Mouse (Mus musculus) neural tube, embryonic 15.5 days (tissue): ENCODE results near the gene Pex14. TPM values are rescaled to one million over a fixed set of nuclear protein-coding genes. Genes with fewer than 3 reads are reported as not detected.

Experiments
- ATAC-seq: fragments of 200-750 bp; cut with Nextera tagmentation; 2 replicates; pipeline ENCODE4 v1.8.0; 2017; ENCODE audit warnings: mild to moderate bottlenecking, moderate TSS enrichment, moderate library complexity; ENCODE audit not compliant: low FRiP score
- H3K27ac ChIP-seq: fragments of 300-500 bp; sonication (generic); replicated peaks from 2 replicates; pipeline ENCODE4 v1.5.1; 2015; ENCODE audit warnings: mild to moderate bottlenecking, inconsistent platforms
- H3K27me3 ChIP-seq: fragments of 300-500 bp; sonication (generic); replicated peaks from 2 replicates; pipeline ENCODE4 v1.6.1; 2015; ENCODE audit warnings: inconsistent platforms
- H3K36me3 ChIP-seq: fragments of 300-500 bp; sonication (generic); 2 replicates; pipeline ENCODE4 v1.6.1; 2015; ENCODE audit warnings: inconsistent platforms
- H3K4me1 ChIP-seq: fragments of 300-500 bp; sonication (generic); 2 replicates; pipeline ENCODE4 v1.6.1; 2015; ENCODE audit warnings: inconsistent platforms
- H3K4me2 ChIP-seq: fragments of 300-500 bp; sonication (generic); 2 replicates; pipeline ENCODE4 v1.6.1; 2015; ENCODE audit warnings: inconsistent platforms, mild to moderate bottlenecking, moderate library complexity
- H3K4me3 ChIP-seq: fragments of 300-500 bp; sonication (generic); replicated peaks from 2 replicates; pipeline ENCODE4 v1.5.1; 2015; ENCODE audit warnings: mild to moderate bottlenecking, inconsistent platforms
- H3K9ac ChIP-seq: fragments of 300-500 bp; sonication (generic); replicated peaks from 2 replicates; pipeline ENCODE4 v1.6.1; 2015; ENCODE audit warnings: mild to moderate bottlenecking, inconsistent platforms
- H3K9me3 ChIP-seq: fragments of 300-500 bp; sonication (generic); replicated peaks from 2 replicates; pipeline ENCODE4 v1.6.1; 2016; ENCODE audit warnings: inconsistent platforms
- WGBS: fragments of 180-500 bp; shearing (Covaris S2); methylation state at CpG from one replicate; pipeline ENCODE4 v1.1.7; 2015; ENCODE audit warnings: mixed read lengths; 5-methylcytosine and 5-hydroxymethylcytosine counted together
- polyA plus RNA-seq: library from polyadenylated mRNA; unstranded; fragments of >200 nt; fragmentation: Nextera tagmentation; extraction: Ambion mirVana; gene quantifications from 2 replicates; pipeline ENCODE4 v1.2.1, GENCODE M21; 2015

Gene Pex14
- polyA plus RNA-seq, 1 experiment from 2014 or later, result 60.0 TPM

- no peaks in the 10 kb centered on the region for H3K36me3 ChIP-seq
- peaks cover 59% of the 10 kb centered on the region for H3K4me1 ChIP-seq
- 75% methylated on average over 23 of the region's 23 CpGs for WGBS
Measured at GRCm38 (mm10) chr4:149064061-149064854, 35.4 kb downstream of the Pex14 start.

DNA sequence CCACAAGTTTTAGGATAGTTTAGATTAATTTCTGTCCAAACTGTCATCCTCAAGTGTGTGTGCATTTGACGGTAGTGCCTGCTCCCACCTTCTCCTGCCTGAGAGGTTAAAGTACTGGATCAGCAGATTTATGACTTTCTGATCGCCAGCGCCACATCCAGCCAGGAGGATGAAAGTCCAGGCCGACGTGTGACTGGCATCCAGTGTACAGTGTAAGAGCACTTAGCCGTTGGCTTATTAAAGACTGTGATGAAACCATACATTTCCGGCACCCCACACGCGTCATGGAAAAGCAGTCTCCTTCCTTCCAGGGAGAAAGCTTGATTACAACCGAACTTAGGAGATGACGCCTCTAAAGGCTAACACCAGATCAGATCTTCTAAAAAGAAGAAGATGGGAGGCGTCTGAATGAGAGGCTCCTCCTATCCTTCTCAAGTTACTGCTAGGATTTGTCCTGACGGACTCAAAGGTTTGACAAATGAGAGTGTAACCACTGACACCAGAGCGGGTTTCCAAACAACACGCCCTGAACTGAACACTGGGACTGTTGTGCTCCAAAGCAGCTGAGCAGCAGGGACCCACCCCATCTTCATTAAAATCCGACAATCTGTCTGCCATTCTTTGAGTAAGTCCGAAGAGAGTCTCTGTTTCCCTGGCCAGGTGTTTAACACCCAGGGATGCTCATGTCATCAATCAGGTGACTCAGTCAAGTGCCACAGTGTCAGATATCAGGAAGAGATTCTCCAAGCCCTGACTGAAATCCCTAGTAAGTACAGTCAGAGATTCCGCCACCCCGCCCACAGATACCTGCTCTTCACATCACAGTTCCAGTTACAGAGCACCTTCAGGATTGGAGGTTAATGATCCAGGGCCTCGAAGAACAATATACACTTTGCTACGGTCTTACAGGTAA, 37.0 kb downstream of the Pex14 start:
- Histone ChIP-seq H3K27me3 (no peaks in the 10 kb centered on the region), H3K27ac (peak overlapping the region; percentile 63; the same call in 1 of the 2 replicates), H3K9ac (no peak overlapping the region)

More at GRCm38 (mm10) chr4:149064061-149064854, 35.4 kb downstream of the Pex14 start:
- H3K4me2 ChIP-seq, result no peak overlapping the region
- H3K9ac ChIP-seq, result no peak overlapping the region
- H3K9me3 ChIP-seq, result no peaks in the 10 kb centered on the region
- H3K27me3 ChIP-seq, result no peaks in the 10 kb centered on the region
- H3K4me3 ChIP-seq, result no peak overlapping the region
- no peak for ATAC-seq
- H3K27ac ChIP-seq, result no peak overlapping the region

GRCm38 (mm10) chr4:149061432-149061718, 38.3 kb downstream of the Pex14 start:
- Histone ChIP-seq H3K9ac (no peak overlapping the region), H3K27me3 (no peaks in the 10 kb centered on the region), H3K4me1 (peaks cover 74% of the 10 kb centered on the region), H3K27ac (peak overlapping the region; percentile 63), H3K9me3 (no peaks in the 10 kb centered on the region), H3K4me3 (no peak overlapping the region), H3K36me3 (no peaks in the 10 kb centered on the region), H3K4me2 (no peak overlapping the region)
- ATAC-seq, result no peak
- 33% methylated on average over 13 of the region's 13 CpGs for WGBS

More for the DNA sequence above, 37.0 kb downstream of the Pex14 start:
- Histone ChIP-seq H3K36me3 (no peaks in the 10 kb centered on the region), H3K4me1 (peaks cover 71% of the 10 kb centered on the region), H3K4me2 (no peak overlapping the region), H3K4me3 (no peak overlapping the region), H3K9me3 (no peaks in the 10 kb centered on the region)
- 50% methylated on average over 21 of the region's 21 CpGs for WGBS
- ATAC-seq, result no peak

DNA sequence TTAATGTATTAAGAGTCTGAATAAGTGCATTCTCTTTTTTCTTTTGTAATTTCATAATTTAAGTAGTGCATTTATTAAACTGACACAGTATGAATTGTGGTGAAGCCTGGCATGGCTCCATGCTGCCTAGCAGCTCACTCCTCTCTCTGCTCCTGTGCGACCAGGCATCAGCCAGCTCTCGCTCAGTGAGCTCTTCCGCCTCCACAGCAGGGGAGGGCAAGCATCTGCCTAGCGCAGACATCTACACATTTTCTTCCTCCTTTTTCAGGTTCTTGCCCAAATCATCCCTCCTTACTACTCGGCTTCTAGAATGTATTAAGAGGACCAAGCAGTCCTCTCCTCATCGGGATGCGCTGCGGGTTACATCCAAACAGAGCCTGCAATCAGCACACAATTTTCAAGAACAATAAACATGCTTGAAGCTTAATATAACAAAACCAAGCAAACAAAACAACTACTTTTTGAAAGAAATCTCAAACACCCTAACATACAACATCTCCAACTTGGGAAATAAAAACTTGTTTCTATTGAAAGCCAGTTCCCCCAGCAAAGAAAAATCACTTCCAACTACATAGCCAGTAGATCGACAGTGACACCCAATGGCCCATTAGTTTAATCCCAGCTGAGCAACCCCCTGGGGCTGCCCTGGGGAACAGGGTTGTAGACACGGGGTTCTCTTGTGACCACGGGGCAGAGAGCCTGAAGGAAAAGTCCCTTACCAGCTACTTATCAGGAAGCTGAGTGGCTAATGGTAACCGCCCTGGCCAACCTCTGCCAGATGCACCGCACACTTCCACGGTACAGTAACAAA, 38.9 kb downstream of the Pex14 start:
- no peaks in the 10 kb centered on the region for H3K27me3 ChIP-seq
- no peaks in the 10 kb centered on the region for H3K36me3 ChIP-seq
- no peak overlapping the region for H3K4me3 ChIP-seq
- H3K9me3 ChIP-seq, result no peaks in the 10 kb centered on the region
- 0 out of 2 replicates have a peak overlapping the region, but pooled peaks have one; percentile 23 for H3K9ac ChIP-seq
- H3K27ac ChIP-seq, result peak overlapping the region; percentile 63
- no peak overlapping the region for H3K4me2 ChIP-seq
- WGBS, result 30% methylated on average over 14 of the region's 14 CpGs
- H3K4me1 ChIP-seq, result peaks cover 72% of the 10 kb centered on the region
- no peak for ATAC-seq

- Histone ChIP-seq H3K4me3 (no peak overlapping the region), H3K27ac (no peak overlapping the region), H3K36me3 (no peaks in the 10 kb centered on the region), H3K9me3 (no peaks in the 10 kb centered on the region), H3K27me3 (no peaks in the 10 kb centered on the region), H3K4me1 (peaks cover 69% of the 10 kb centered on the region), H3K9ac (no peak overlapping the region), H3K4me2 (no peak overlapping the region)
- 91% methylated on average over 9 of the region's 9 CpGs for WGBS
- no peak for ATAC-seq
Measured at GRCm38 (mm10) chr4:149059713-149060112, 40.0 kb downstream of the Pex14 start.

DNA sequence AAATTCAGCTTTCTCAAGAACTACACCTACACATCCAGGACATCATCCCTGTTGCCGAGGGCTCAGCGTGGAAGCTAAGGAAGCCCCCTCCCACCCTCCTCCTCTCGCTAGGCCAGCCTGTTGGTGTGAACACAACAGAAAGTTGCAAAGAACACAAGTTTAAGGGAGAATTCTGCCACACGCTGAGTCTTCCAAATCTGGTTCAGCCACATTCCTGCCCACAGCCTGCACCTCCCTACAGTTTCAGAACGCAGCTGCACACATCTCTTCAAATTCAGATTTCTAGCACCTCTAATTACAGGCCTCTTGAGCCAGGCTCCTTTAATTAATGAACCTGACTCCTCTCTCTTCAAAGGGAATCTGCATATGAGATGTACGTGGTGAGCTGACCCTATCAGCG, 41.4 kb downstream of the Pex14 start:
- no peak overlapping the region; the same call in 1 of the 2 replicates for H3K9ac ChIP-seq
- peaks cover 59% of the 10 kb centered on the region for H3K4me1 ChIP-seq
- ATAC-seq, result no peak
- no peaks in the 10 kb centered on the region for H3K36me3 ChIP-seq
- no peak overlapping the region for H3K4me3 ChIP-seq
- WGBS, result 32% methylated on average over 7 of the region's 7 CpGs
- H3K9me3 ChIP-seq, result no peaks in the 10 kb centered on the region
- peak overlapping the region; percentile 54 for H3K27ac ChIP-seq
- H3K4me2 ChIP-seq, result no peak overlapping the region
- H3K27me3 ChIP-seq, result no peaks in the 10 kb centered on the region

GRCm38 (mm10) chr4:149057470-149057869, 42.2 kb downstream of the Pex14 start:
- Histone ChIP-seq H3K4me3 (no peak overlapping the region), H3K27me3 (no peaks in the 10 kb centered on the region), H3K4me1 (peaks cover 53% of the 10 kb centered on the region), H3K36me3 (no peaks in the 10 kb centered on the region), H3K9me3 (no peaks in the 10 kb centered on the region), H3K9ac (0 out of 2 replicates have a peak overlapping the region, but pooled peaks have one; percentile 14), H3K4me2 (0 out of 2 replicates have a peak overlapping the region, but pooled peaks have one; percentile 22), H3K27ac (peak overlapping the region; percentile 54)
- no peak for ATAC-seq
- WGBS, result 19% methylated on average over 14 of the region's 14 CpGs

GRCm38 (mm10) chr4:149056957-149057356, 42.7 kb downstream of the Pex14 start:
- WGBS, result 50% methylated on average over 16 of the region's 16 CpGs

DNA sequence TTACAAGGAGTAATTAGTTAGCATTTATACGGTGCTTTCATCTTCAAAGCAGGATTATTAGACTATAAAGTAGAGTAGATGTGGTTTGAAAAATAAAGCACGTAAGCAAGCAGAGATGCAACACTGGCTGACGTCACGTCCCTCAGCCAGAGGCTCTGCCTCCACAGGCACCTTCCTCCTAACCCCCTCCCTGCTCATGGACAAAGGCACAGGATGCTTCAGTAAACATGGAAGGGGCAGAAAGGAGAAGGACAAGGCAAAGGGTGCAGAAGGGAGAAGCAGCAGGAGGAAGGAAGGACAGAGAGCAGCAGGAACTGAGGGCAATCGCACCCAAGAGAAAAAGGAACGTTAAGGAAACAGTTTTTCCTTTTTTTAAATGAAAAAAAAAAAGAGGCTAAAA, 43.8 kb downstream of the Pex14 start:
- 0 out of 2 replicates have a peak, but pooled peaks cover under 1% of the 10 kb centered on the region for H3K27me3 ChIP-seq
- WGBS, result 53% methylated on average over 6 of the region's 6 CpGs
- ATAC-seq, result no peak
- no peak overlapping the region for H3K4me3 ChIP-seq
- no peaks in the 10 kb centered on the region for H3K36me3 ChIP-seq
- H3K27ac ChIP-seq, result no peak overlapping the region
- H3K4me1 ChIP-seq, result peaks cover 38% of the 10 kb centered on the region
- H3K9ac ChIP-seq, result no peak overlapping the region
- H3K9me3 ChIP-seq, result no peaks in the 10 kb centered on the region
- no peak overlapping the region for H3K4me2 ChIP-seq

More at GRCm38 (mm10) chr4:149056957-149057356, 42.7 kb downstream of the Pex14 start:
- no peak overlapping the region for H3K4me3 ChIP-seq
- H3K27me3 ChIP-seq, result no peaks in the 10 kb centered on the region
- H3K4me2 ChIP-seq, result peak overlapping the region; percentile 22; the same call in 1 of the 2 replicates
- no peaks in the 10 kb centered on the region for H3K9me3 ChIP-seq
- H3K27ac ChIP-seq, result peak overlapping the region; percentile 54; the same call in 1 of the 2 replicates
- no peak overlapping the region for H3K9ac ChIP-seq
- no peaks in the 10 kb centered on the region for H3K36me3 ChIP-seq
- no peak for ATAC-seq
- peaks cover 48% of the 10 kb centered on the region for H3K4me1 ChIP-seq

DNA sequence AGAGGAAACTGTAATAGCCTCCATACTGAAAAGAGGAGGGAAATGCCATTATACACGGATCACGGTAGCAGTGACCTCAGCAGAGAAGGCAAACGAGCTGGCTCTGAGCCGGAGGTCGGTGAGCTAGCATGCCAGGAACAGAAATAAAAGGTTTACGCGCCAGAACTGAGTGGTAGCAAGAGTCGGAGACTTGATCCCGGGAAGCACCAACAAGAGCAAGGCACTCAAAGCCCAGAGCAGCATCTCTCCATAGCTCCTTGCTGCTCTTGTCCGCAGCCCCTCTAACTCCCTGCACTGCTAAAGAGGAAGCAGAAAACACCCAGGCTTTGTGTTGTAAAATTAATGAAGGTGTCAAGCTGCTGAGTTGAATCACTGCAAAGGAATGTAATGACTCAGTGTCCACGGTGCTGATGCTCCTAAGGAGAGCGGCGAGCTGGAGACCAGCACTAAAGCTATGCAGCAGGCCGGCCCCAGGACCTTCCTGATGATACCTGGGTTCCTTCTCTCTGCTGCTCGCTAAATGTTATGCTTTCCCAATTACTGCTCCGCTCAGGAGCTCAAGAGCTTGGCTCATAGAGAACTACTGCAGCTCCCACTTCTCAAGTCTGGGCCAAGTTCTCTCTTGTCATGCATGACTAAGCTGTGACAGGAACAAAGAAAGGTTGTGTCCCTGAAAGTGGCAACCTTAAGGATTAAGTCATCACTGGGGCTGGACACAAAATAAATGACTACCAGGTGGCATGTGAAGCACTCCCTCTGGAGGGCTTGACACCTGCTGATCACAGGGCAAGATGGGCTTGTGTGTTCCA, 50.1 kb downstream of the Pex14 start:
- Histone ChIP-seq H3K36me3 (no peaks in the 10 kb centered on the region), H3K9me3 (no peaks in the 10 kb centered on the region), H3K27me3 (peaks cover 4% of the 10 kb centered on the region; the same call in 1 of the 2 replicates), H3K9ac (0 out of 2 replicates have a peak overlapping the region, but pooled peaks have one; percentile 21), H3K4me1 (peaks cover 46% of the 10 kb centered on the region), H3K27ac (peak overlapping the region; percentile 60), H3K4me3 (no peak overlapping the region), H3K4me2 (peak overlapping the region; percentile 32)
- 7% methylated on average over 16 of the region's 16 CpGs for WGBS
- ATAC-seq, result peak; percentile 32; the same call in 1 of the 2 replicates
